Mouse (Mus musculus) testis, adult 2 months (tissue): Measurements from ENCODE around the gene Mustn1.

Source experiments
- CTCF ChIP-seq: fragments of 200-500 bp; IDR thresholded peaks from 2 replicates; pipeline ENCODE4 v1.5.1; 2012; ENCODE audit warnings: low read depth, mild to moderate bottlenecking, inconsistent platforms, low read length, moderate library complexity; ENCODE audit not compliant: control insufficient read depth, insufficient read depth, insufficient replicate concordance
- POLR2A ChIP-seq: fragments of 200-500 bp; IDR thresholded peaks from 2 replicates; pipeline ENCODE4 v1.6.1; 2012; ENCODE audit warnings: low read depth, mild to moderate bottlenecking, inconsistent platforms, low read length, moderate library complexity; ENCODE audit not compliant: control insufficient read depth

GRCm38 (mm10) chr14:30876451-30876850 is 2.5 kb upstream of the Mustn1 start:
- no peak for TF ChIP-seq CTCF
- TF ChIP-seq POLR2A = no peak
